Mouse (Mus musculus) thymus, postnatal 36 days (tissue): ENCODE results near the gene Dram1.
"Not testable (repeated sequence)": the region's sequence is repeated elsewhere in the genome, so short reads cannot be mapped to it uniquely, and the experiment has no call there.

Experiments used
- DNase-seq, 2 experiments: peaks; one replicate each; pipeline ENCODE4 v3.0.0; 2022; ENCODE audit warnings: mixed read lengths in 2 of 2

Dram1 gene

GRCm38 (mm10) chr10:88385290-88385689 lies 6.4 kb upstream of the Dram1 start:
- DNase-seq, result no peak

DNA sequence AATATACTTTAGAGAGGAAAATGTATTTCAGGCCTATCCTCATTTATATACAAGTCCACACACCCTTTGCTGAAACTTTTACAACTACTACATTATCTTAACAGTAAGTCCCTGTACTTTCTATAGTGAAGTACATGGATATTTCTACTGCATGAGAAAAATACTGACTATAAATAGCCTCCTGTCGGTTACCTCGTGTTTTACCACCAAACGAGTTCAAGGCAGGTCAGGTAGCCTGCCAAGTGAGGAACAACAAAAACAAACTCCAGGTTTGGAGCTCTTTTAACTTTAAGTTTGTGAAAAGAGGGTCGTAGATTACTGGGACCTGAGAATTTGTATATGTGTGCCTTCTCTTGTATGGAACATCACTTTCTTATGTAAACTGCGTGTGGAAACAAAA lies 5.2 kb upstream of the Dram1 start:
- DNase-seq, result no peak

DNA sequence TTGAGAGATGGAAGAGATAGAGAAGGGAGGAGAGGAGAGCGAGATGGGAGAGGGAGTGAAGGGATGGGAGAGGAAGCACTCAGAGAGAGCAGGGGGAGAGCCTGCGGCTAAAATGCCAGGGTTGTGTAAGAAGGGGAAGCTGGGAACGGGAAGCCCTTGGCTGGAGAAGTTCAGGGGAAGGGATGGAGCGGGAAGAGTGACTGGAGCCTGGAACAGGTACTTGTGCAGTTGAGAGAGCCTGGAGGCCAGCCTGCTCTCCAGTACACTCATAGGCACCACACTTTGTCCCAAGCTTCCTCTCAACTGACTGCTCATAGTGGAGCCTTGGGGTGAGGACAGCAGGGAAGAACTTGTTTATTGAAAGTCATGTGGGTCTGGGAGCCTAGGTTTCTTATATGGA lies 4.6 kb upstream of the Dram1 start:
- no peak for DNase-seq

DNA sequence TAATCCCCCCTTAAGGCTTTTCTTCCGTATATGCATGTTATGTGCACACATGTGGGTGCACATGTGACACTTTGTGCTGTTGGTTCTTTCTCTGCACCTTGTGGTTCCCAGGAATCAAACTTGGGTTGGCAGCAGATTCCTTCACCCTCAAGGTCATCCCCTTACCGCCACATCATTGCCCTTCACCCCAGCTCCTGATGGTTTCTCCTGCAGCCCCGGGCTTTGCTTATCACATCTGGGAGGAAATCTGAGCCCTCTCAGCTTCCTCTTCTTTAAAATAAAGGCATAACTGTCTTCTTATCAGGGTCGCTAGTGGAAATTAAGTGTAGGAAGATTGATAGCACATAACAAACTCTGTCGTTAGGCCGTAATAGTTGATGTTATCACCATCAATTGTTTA lies 3.1 kb upstream of the Dram1 start:
- no peak for DNase-seq

- no peak for DNase-seq
These were observed 2.4 kb upstream of the Dram1 start for GRCm38 (mm10) chr10:88381286-88381685.

GRCm38 (mm10) chr10:88380430-88381060 lies 1.7 kb upstream of the Dram1 start:
- DNase-seq, result no peak

DNA sequence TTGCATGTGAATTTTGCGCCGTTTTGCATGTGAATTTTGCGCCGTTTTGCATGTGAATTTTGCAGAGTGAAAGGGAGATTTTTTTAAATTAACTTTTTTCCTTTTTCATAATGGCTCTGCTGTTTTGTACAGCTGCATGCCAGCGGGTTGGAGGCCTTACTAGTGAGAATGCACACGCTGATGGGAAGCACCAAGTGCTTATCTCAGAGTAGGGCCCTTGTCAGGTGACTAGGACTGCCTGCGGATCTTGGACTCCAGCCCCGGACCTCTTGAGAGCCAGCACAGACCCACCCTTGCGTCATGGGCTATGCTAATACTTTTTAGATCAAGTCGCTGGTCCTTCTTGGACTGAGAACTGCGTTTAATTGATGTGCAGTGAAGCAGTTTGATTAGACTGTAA lies 1.1 kb upstream of the Dram1 start:
- peak in 1 of 2 experiments; percentile 12 for DNase-seq

- no peak for DNase-seq
These were observed 1.2 kb downstream of the Dram1 start for GRCm38 (mm10) chr10:88377666-88378065.

DNA sequence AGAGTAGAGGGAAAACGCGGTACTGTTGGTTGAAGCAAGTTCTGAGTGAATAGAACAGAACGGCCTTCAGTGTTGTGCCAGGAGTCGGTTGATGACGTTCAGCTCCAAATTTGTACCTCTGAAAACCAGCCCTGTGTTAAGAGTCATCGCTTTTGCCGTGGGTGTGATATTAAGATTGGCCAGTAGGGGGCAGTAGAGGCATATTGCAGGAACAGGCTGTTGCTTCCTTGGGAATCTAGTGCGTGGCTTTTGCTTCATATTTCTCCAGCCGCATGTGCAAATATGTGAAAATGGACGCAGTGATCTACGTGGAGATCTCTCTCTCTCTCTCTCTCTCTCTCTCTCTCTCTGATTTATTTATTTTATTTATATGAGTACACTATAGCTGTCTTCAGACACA lies 2.1 kb downstream of the Dram1 start:
- peak; percentile 76 to 84 for DNase-seq

DNA sequence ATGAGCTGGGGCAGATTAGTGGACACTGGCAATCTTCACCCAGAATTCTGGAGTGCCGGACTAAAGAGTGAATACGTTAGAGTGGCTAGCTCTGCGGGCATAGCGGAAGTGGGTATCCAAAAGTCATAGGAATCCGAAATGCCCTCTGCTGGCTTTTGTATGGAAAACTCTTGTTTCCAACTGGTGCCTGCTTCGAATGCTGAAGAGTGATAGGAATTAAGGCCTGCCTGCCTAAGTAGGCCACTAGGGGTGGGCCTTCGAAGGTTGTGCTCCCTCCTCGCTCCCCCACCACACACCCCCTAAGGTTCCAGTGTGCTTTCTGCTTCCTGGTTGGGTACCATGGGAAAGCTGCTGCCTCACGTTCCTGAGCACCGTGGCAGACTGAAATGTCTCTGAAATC lies 3.9 kb downstream of the Dram1 start:
- no peak for DNase-seq

GRCm38 (mm10) chr10:88372945-88373344 lies 5.9 kb downstream of the Dram1 start:
- DNase-seq, result not testable (repeated sequence)

GRCm38 (mm10) chr10:88372436-88372835 lies 6.4 kb downstream of the Dram1 start:
- DNase-seq, result no peak

DNA sequence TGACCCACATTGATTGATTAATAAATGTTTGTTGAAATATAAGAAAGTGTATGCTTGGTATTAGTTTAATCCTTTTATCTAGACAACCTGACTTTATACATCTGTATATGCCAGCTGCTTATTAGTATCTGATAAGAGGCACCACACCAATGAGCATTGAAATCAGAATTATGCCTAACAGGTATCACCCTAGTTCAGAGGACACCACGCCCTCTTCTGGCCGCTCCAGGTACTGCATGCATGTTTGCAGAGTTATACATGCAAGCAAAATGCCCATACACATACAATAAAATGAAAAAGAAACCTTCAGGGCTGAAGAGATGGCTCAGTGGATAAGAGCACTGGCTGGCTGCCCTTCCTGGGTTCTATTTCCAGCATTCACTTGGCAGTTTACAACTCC lies 7.1 kb downstream of the Dram1 start:
- peak in 1 of 2 experiments; percentile 39 for DNase-seq

DNA sequence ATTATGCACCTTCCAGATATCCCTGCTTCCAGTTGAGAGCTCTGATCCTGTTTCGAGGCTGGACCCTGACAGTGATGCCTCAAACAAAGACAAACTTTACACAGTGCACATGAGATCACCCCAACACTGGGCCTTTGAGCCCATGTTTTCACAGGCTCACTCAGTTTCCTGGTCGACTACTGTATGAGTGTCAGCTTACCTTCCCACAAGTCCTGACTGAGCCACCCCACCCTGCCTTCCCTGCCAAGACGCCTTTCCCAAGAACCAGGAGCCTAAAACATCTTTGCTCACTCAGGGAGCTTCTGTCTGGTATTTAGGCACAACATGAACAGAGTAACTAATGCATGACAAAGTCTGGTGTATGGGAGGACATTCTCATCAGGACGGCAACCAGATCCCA lies 9.6 kb downstream of the Dram1 start:
- no peak for DNase-seq

- DNase-seq, result no peak
These were observed 14.7 kb downstream of the Dram1 start for GRCm38 (mm10) chr10:88364221-88364620.

GRCm38 (mm10) chr10:88362218-88362617 lies 16.7 kb downstream of the Dram1 start:
- no peak for DNase-seq

- DNase-seq, result peak; percentile 60 to 63
These were observed 21.8 kb downstream of the Dram1 start for GRCm38 (mm10) chr10:88356983-88357559.

DNA sequence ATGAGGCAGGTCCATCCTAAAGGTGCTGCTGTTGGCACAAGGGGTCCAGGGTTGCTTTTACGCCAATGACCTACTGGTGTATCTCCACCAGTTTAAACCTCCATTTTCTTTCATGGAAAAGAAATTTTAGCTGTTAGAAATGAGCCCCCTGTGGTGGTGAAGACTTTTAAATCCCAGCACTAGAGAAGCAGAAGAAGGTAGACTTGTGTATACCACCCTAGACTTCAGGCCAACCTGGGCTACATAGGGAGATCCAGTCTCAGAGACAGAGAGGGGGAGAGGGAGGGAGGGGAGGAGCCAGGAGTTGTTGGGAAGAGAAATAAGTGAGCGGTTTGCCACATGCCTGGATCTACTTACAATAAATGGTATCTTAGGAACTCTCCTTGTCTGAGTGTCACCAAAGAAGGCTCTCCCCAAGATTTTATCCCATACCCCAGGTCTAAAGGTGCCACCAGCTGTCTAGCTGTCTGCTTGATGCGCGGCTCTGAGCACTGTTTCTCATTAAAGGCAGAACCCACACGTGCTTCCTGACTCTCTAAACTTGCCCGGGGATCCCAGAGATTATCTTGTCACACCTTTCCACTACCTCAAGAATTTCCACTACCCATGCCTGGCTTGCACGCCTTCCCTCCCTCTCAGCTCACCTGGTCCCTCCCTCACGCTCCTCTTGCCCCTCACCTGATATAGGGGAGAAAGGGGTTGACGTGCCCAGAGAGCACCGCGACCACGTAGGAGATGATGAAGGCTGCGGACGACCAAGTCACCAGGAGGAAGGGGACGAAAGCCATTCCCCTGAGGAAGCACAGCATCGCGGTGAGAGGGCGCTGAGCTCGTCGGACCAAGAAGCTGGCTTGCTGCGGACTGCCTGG lies 22.5 kb downstream of the Dram1 start:
- no peak for DNase-seq

GRCm38 (mm10) chr10:88354599-88354998 lies 24.3 kb downstream of the Dram1 start:
- DNase-seq, result no peak

DNA sequence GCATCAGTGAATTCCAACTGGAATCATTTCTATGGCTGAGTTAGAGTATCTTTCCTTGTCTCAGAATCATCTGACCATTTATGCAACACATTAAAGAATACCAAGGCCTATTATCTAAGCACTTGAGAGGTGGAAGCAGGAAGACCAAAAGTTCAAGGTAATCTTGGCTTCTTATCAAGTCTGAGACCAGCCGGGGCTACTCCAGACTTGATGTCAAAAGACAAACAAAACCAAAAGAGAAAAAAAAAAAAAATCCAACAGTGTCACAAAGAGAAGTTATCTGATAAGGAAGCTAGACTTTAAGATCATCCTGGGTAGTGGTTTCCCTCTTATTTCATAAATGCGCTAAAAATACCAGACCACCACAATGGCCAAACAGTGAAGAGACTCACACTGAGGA lies 26.3 kb downstream of the Dram1 start:
- DNase-seq, result no peak

DNA sequence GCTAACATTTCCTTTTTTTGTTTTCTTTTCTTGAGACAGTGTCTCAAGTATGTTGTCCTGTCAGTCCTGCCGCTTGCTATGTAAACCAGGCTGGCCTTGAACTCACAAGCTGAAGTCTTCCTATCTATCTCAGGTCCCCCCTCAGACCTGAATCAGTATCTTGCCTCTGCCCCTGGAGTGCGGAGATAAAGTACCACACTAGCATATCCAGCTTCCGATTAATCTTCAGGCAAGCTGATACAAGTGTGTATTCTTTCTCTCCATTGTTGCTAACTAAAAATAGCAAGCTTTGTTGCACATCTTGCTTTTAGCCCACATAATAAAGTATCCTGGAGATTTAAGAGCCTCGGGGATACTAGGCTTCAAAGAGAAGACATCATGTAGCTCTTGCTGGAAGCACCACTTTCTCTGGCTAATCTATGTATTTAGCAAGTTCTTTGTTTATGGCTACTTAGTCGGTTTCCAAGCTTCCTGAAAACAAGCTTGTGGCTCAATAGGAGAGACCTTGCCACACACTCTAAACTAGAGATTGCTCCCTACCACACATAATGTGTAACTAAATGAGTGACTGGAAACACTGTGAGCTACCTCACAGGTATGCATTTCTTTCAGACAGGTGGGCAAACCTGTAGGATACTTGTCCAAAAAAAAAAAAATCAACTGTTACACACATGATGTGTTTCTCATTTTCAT lies 27.3 kb downstream of the Dram1 start:
- DNase-seq, result no peak

DNA sequence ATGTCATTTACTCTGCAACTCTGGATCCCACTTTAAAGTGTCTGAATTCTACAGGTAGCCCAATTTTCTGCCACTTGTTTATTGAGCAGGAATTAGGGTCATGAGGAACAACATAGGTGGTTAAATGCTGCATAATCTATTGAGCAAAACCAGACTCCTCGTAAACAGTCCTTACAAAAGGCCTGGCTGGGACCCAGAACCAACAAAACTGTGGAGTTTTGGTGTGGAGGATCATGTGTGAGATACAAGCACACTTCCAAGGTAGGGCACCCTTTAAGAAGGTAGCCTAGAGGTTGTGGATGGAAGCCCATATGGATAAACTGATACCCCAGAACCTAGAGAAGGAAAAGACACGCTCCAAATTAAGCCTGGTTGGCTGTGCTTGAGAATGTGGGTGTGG lies 28.2 kb downstream of the Dram1 start:
- DNase-seq, result no peak

GRCm38 (mm10) chr10:88349800-88350199 lies 29.1 kb downstream of the Dram1 start:
- DNase-seq, result no peak
